Mouse (Mus musculus) forebrain, embryonic 14.5 days (tissue): ENCODE measurements around the gene Gm20388. TPM values are rescaled to one million over a fixed set of nuclear protein-coding genes. Genes with fewer than 3 reads are reported as not detected.
"Not testable (repeated sequence)": the region's sequence is repeated elsewhere in the genome, so short reads cannot be mapped to it uniquely, and the experiment has no call there.

Experiments
- ATAC-seq: fragments of 200-750 bp; cut with Nextera tagmentation; 2 replicates; pipeline ENCODE4 v1.8.0; 2017; ENCODE audit warnings: mild to moderate bottlenecking, moderate library complexity
- DNase-seq: peaks from one replicate; pipeline ENCODE4 v3.0.0-alpha.2; 2015; ENCODE audit warnings: low spot score
- H3K27ac ChIP-seq: fragments of 300-500 bp; sonication (generic); 2 replicates; pipeline ENCODE4 v1.5.1; 2014; ENCODE audit warnings: low read depth, mild to moderate bottlenecking, control low read depth, low read length, moderate library complexity
- H3K27me3 ChIP-seq: fragments of 300-500 bp; sonication (generic); replicated peaks from 2 replicates; pipeline ENCODE4 v1.6.1; 2014; ENCODE audit warnings: low read length, control low read depth, mixed read lengths; ENCODE audit not compliant: control insufficient read depth, insufficient read depth
- H3K36me3 ChIP-seq: fragments of 300-500 bp; sonication (generic); 2 replicates; pipeline ENCODE4 v1.6.1; 2014; ENCODE audit warnings: low read length, control low read depth; ENCODE audit not compliant: control insufficient read depth, insufficient read depth
- H3K4me1 ChIP-seq: fragments of 300-500 bp; sonication (generic); 2 replicates; pipeline ENCODE4 v1.6.1; 2014; ENCODE audit warnings: antibody characterized with exemption, low read length, control low read depth; ENCODE audit not compliant: control insufficient read depth, insufficient read depth
- H3K4me2 ChIP-seq: fragments of 300-500 bp; sonication (generic); 2 replicates; pipeline ENCODE4 v1.6.1; 2014; ENCODE audit warnings: mild to moderate bottlenecking, control low read depth, low read length
- H3K4me3 ChIP-seq: fragments of 300-500 bp; sonication (generic); 2 replicates; pipeline ENCODE4 v1.5.1; 2014; ENCODE audit warnings: low read depth, low read length, control low read depth
- H3K9ac ChIP-seq: fragments of 300-500 bp; sonication (generic); 2 replicates; pipeline ENCODE4 v1.6.1; 2014; ENCODE audit warnings: mild to moderate bottlenecking, low read length, control low read depth, moderate library complexity
- H3K9me3 ChIP-seq: fragments of 300-500 bp; sonication (generic); replicated peaks from 2 replicates; pipeline ENCODE4 v1.6.1; 2016; ENCODE audit warnings: low read length, control low read depth, mixed read lengths; ENCODE audit not compliant: control insufficient read depth
- WGBS: fragments of 180-500 bp; shearing (Covaris S2); extraction: QIAGEN DNeasy Blood & Tissue Kit; methylation state at CpG from one replicate; pipeline ENCODE4 v1.1.7; 2014; 5-methylcytosine and 5-hydroxymethylcytosine counted together
- polyA plus RNA-seq: library from polyadenylated mRNA; unstranded; fragments of >200 nt; fragmentation: Nextera tagmentation; extraction: Ambion mirVana; gene quantifications from 2 replicates; pipeline ENCODE4 v1.2.1, GENCODE M21; 2014

The Gm20388 gene
- polyA plus RNA-seq, 1 experiment from 2014 or later: 7.4 TPM

DNA sequence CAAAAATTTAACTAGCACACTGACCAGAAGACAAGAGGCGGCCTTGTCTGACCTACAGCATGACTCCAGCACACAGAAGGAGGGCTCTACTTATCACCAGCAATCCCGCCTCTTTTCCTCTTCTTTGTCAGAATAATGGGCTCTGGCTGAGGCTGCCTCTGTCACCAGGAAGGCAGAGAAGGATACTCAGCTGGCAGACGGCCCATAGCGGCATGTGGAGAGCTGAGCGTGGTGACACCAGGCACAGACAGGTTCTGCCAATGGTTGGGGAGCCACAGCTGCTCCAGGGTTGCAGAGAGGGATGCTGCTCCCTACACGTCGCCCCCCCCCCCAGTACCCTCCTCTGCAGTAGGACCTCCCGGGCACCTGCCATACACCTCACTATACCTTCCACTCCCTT, 450.7 kb downstream of the Gm20388 start:
- 51% methylated on average over 8 of the region's 8 CpGs for WGBS
- H3K36me3 ChIP-seq: no peaks in the 10 kb centered on the region
- DNase-seq: peak; percentile 82
- peaks cover 6% of the 10 kb centered on the region; the same call in 1 of the 2 replicates for H3K4me1 ChIP-seq
- no peak overlapping the region for H3K4me3 ChIP-seq
- no peak overlapping the region for H3K4me2 ChIP-seq
- peak; percentile 71 for ATAC-seq
- no peak overlapping the region for H3K9ac ChIP-seq
- no peaks in the 10 kb centered on the region for H3K9me3 ChIP-seq
- no peaks in the 10 kb centered on the region for H3K27me3 ChIP-seq
- peak overlapping the region; percentile 67 for H3K27ac ChIP-seq

DNA sequence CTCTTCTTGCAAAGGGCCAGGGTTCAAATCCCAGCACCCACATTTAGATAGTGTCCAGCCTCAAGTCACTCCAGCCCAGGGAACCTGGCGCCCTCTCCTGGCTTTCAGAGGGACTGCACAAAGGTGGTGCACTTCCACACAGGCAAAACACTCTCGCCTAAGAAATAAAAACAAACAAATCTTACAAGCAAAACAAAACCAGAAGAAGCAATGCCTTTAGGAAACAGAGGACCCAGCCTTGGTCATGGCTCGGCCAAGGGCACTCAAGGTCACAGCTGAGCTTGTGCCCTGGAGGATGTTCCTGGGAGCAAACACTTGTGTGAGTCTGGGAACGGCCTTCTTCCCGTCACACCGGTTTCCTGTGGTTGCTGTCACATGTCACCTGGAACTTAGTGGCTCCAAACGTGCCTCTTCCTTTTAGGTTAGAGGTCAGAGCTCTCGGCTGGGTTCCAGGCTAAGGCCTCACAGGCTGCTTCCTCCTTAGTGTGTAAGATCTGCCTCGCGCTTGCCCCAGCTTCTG, 453.0 kb downstream of the Gm20388 start:
- WGBS: 68% methylated on average over 10 of the region's 10 CpGs
- H3K4me1 ChIP-seq: peaks cover 8% of the 10 kb centered on the region

DNA sequence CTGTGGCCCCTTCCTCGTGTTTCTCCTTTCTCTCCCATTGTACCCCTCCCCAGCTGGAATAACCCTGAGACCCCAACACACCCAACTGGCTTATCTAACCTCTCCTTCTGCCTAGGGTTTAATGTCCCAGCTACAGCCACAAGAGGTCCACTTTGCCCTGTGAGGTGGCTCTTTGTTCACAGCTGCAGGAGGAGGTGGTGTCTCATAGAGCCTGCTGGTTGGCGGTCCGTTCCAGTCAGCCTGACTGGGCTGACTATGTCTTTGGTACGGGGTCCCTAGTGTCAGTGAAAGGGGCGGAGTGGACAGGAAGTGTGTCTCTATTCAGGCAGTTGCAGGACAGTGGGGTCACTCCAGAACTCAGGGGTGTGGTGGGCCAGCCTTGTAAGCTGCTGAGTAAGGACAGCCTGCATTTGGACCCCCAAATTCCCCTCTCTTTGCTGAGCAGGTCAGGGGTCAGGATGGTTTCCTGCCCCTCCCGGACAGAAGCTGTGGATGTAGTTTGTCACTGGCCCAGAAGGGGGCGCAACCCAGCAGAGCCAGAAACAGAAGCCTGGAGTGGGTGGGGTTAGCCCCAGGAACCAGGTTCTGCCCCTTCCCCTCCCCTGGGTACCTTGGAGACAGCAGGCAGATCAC, 453.6 kb downstream of the Gm20388 start:
- H3K27ac ChIP-seq: no peak overlapping the region
- no peaks in the 10 kb centered on the region for H3K9me3 ChIP-seq
- no peak overlapping the region for H3K4me2 ChIP-seq
- no peak overlapping the region for H3K4me3 ChIP-seq
- H3K4me1 ChIP-seq: peaks cover 12% of the 10 kb centered on the region
- WGBS: 44% methylated on average over 7 of the region's 7 CpGs
- H3K27me3 ChIP-seq: no peaks in the 10 kb centered on the region
- H3K36me3 ChIP-seq: no peaks in the 10 kb centered on the region
- ATAC-seq (no peak), DNase-seq (no peak)
- H3K9ac ChIP-seq: no peak overlapping the region

More for the DNA sequence above, 453.0 kb downstream of the Gm20388 start:
- Histone ChIP-seq H3K36me3 (no peaks in the 10 kb centered on the region), H3K27ac (no peak overlapping the region), H3K27me3 (no peaks in the 10 kb centered on the region), H3K9me3 (no peaks in the 10 kb centered on the region), H3K4me2 (no peak overlapping the region), H3K9ac (no peak overlapping the region), H3K4me3 (no peak overlapping the region)
- ATAC-seq (no peak), DNase-seq (no peak)

DNA sequence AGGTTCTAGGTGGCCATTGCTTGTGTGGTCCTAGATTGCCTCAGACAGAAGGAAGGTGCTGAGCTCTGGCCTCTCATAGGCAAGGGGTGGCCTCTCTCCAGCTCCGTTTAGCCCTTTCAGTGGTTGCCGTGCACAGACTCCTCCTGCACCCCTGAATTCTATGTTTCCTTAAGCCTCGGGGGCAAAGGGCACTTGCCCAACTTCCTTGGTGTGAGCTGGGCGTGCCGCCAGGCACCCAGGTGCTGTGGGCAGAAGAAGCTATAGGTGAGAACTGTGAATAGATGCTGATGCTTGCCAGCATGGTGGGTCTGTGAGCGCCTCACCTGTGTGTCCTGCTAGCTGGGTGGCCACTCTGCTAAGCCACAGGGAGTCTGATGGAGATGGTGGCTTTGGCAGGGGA, 456.2 kb downstream of the Gm20388 start:
- H3K27me3 ChIP-seq: no peaks in the 10 kb centered on the region
- DNase-seq (no peak), ATAC-seq (no peak)

DNA sequence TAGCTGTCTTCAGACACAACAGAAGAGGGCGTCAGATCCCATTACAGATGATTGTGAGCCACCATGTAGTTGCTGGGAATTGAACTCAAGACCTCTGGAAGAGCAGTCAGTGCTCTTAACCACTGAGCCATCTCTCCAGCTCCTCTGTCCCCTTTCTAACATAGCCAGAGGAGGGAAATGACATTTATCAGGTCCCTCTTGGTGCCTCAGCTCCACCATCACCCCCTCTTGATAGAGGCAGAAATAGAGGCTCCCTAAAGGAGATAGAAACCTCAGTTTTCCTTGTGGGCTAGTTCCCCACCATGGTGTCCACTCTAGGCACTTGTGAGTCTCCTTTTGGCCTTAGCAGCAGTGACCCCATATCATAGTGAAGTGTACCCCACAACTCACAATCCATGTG, 457.6 kb downstream of the Gm20388 start:
- not testable (repeated sequence) for H3K9me3 ChIP-seq, H3K4me1 ChIP-seq, H3K4me3 ChIP-seq, ATAC-seq, H3K36me3 ChIP-seq, H3K9ac ChIP-seq, H3K27me3 ChIP-seq, DNase-seq, H3K4me2 ChIP-seq
- 71% methylated on average over 1 of the region's 1 CpGs for WGBS
- peak overlapping the region; percentile 52; the same call in 1 of the 2 replicates for H3K27ac ChIP-seq

More for the DNA sequence above, 456.2 kb downstream of the Gm20388 start:
- Histone ChIP-seq H3K36me3 (no peaks in the 10 kb centered on the region), H3K4me2 (no peak overlapping the region), H3K4me1 (peaks cover 9% of the 10 kb centered on the region; the same call in 1 of the 2 replicates), H3K4me3 (no peak overlapping the region), H3K9ac (no peak overlapping the region), H3K9me3 (no peaks in the 10 kb centered on the region), H3K27ac (no peak overlapping the region)
- 80% methylated on average over 6 of the region's 6 CpGs for WGBS

DNA sequence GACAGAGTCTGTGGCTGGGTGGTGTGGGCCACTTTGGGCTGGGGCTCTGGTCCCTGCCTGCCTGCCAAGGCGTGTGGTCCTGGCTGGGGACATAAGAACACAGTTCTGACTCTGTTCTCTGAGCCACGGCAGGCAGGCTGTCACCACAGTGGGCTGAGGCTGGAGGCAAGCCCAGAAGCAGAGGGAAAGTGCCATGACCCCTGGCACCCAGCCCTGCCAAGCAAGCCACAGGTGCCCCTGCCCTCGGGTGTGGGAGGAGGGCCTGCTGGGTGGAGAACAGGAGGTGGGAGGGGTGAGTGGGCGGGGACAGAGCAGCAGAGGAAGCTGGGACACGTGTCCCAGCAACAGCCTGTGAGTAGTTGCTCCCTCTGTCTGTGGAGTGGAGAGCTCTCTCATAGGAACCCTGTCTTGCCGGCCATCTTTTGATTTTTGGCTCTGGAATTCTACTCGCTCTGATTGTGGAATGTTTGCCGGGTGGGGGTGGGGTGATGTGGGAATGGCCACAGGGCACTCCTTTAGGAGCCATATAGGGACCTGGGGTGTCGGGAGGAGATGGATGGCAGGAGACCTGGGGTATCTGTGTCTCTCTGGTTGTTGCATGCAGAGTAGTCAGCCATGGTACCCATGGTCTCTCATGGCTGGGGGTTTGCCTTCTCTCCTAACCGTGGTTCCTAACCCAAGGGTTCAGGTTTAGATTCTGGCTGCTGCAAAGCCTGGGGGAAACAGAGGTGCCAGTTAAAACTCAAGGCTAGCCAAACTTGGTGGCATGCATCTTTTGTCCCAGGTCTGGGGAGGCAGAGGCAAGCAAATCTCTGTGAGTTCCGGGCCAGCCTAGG, 458.4 kb downstream of the Gm20388 start:
- Histone ChIP-seq H3K9me3 (no peaks in the 10 kb centered on the region), H3K4me2 (no peak overlapping the region), H3K4me3 (no peak overlapping the region), H3K4me1 (peaks cover 12% of the 10 kb centered on the region), H3K36me3 (no peaks in the 10 kb centered on the region), H3K27me3 (no peaks in the 10 kb centered on the region), H3K9ac (no peak overlapping the region), H3K27ac (no peak overlapping the region; the same call in 1 of the 2 replicates)
- DNase-seq (peak; percentile 89), ATAC-seq (peak; percentile 81)
- 25% methylated on average over 11 of the region's 11 CpGs for WGBS

DNA sequence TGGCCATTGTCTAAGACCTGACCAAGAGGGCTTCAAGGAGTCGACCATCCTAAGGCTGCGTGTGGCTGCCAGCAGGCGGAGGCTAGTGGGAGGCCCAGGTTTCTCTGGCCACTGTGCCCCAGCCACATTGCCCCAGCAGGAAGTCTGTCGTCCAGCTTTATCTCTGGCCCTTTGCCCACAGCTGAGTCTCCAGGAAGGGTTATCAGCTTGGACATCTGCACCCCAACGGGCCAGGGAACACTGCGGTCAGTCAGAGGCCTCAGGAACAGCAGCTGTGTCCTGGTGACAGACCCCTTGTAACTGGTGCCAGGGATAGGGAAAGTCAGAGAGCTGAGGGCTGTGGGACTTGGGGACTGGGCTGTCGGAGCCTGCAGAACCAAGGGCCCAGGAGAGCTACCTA, 459.3 kb downstream of the Gm20388 start:
- Histone ChIP-seq H3K9ac (no peak overlapping the region), H3K36me3 (no peaks in the 10 kb centered on the region), H3K27me3 (no peaks in the 10 kb centered on the region), H3K4me1 (peaks cover 21% of the 10 kb centered on the region), H3K4me3 (no peak overlapping the region), H3K9me3 (no peaks in the 10 kb centered on the region), H3K4me2 (no peak overlapping the region), H3K27ac (no peak overlapping the region)
- no peak for DNase-seq
- ATAC-seq: no peak
- WGBS: 69% methylated on average over 7 of the region's 7 CpGs

DNA sequence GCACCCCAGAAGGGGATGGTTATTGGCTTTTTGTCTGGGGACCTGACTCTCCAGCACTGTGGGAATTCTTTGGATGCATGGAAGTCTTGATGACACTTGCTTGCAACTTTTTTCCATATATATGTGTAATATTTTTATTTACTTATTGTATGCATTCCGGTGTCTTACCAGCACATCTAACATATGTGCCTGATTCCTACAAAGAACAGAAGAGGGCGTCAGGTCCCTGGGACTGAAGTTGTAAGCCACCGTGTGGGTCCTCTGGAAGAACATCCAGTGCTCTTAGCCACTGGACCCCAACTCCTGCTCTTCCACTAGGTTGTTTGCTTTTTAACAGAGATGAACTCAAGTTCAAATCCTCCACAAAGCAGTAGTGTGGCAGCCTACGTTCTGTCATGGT, 459.8 kb downstream of the Gm20388 start:
- 64% methylated on average over 4 of the region's 4 CpGs for WGBS
- Histone ChIP-seq H3K27ac (no peak overlapping the region), H3K4me2 (no peak overlapping the region), H3K36me3 (no peaks in the 10 kb centered on the region), H3K9ac (no peak overlapping the region), H3K9me3 (no peaks in the 10 kb centered on the region), H3K27me3 (no peaks in the 10 kb centered on the region), H3K4me3 (no peak overlapping the region), H3K4me1 (peaks cover 26% of the 10 kb centered on the region)
- ATAC-seq (no peak), DNase-seq (no peak)

DNA sequence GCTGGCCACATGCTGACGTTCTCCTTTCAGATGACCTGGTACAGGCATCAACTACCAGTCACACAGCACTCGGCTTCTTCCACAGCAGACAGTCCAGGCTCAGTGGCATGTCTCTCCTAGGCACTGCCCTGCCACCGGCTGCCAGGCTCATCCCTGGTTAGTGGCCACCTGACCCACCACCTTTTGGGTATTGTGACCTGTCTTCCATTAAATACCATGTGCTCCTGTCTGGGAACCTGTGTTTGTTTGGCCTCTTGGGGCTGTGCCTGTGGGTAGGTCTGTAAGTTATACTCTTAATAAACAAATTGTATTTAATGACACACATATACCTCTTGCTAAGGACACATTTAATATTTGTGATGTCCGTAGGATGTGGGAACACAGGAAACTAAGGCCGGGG, 460.5 kb downstream of the Gm20388 start:
- H3K36me3 ChIP-seq: no peaks in the 10 kb centered on the region
- ATAC-seq: no peak

More for the DNA sequence above, 460.5 kb downstream of the Gm20388 start:
- DNase-seq: no peak
- Histone ChIP-seq H3K9ac (no peak overlapping the region), H3K27me3 (no peaks in the 10 kb centered on the region), H3K4me2 (no peak overlapping the region), H3K27ac (no peak overlapping the region), H3K4me1 (peaks cover 29% of the 10 kb centered on the region), H3K4me3 (no peak overlapping the region), H3K9me3 (no peaks in the 10 kb centered on the region)
- WGBS: 84% methylated on average over 5 of the region's 5 CpGs
